Comparison of ENCODE assay signal across 14 mouse cellular contexts in the genomic region with DNA sequence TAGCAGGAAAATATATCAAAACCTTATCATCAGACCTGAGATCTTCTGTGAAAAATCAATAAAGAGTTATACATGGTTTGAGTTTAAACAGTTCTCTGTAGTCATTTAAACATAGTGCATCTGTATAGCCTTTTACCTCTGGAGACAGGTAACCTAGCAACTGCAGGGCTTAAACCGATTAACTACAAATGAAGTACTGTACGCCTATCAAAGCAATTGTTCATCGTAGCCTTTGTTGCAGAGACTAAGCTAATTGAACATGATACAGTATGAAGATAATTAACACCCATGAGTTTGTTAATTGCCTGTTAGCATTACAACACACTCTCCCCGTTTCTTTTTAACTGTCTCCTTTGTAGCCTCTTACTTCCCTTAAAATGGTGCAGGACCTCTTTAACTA.
A peak's percentile ranks its signal among the peaks of the same experiment; 100 is the strongest.
DNase-seq lines count a peak whose midpoint lies in the region; ATAC-seq and TF ChIP-seq lines count a peak whose summit lies in the region.
"Had no signal": no experiment of that assay in that cellular context is flagged by ENCODE, and none has a peak within 500 bp of the region (broad histone marks: within the 10 kb centered on the region; RNA-seq: fewer than 3 reads in every experiment).

No protein-coding gene starts in this region.

- H3K27me3 ChIP-seq in embryonic facial prominence, embryonic 15.5 days, result no peaks in the 10 kb centered on the region
- no peaks in the 10 kb centered on the region for H3K27me3 ChIP-seq in hindbrain, embryonic 15.5 days
- H3K27me3 ChIP-seq in midbrain, embryonic 13.5 days, result peaks cover 17% of the 10 kb centered on the region; the same call in 1 of the 2 replicates
- H3K27me3 ChIP-seq: CH12.LX had no signal

- DNase-seq in brain, embryonic 14.5 days (ENCODE audit: low read depth), result peak; percentile 92
- no peak for DNase-seq in adipocyte (ENCODE audit: low spot score)
- no peak for DNase-seq in lung, postnatal 10 days
- DNase-seq in layer of hippocampus, adult 9-11 months, result no peak
- no peak for DNase-seq in right cerebral cortex, postnatal 10 days (ENCODE audit: low spot score in 2 of 2)
- DNase-seq: cerebellum, adult 8-10 months; lung, adult 2 months; thymus, adult 2 months had no signal

- no peak for TF ChIP-seq POLR2A in brain, embryonic 14.5 days (IDR thresholded peaks at IDR 0.05; ENCODE audit: borderline replicate concordance, extremely low read depth, insufficient read depth, insufficient read length, poor library complexity, severe bottlenecking)

- TF ChIP-seq CTCF in brain, embryonic 14.5 days (IDR thresholded peaks at IDR 0.05; ENCODE audit: borderline replicate concordance, extremely low read depth, insufficient read depth, insufficient read length), result no peak

- no peaks in the 10 kb centered on the region for H3K36me3 ChIP-seq in embryonic facial prominence, embryonic 15.5 days
- no peaks in the 10 kb centered on the region for H3K36me3 ChIP-seq in hindbrain, embryonic 15.5 days
- no peaks in the 10 kb centered on the region for H3K36me3 ChIP-seq in midbrain, embryonic 13.5 days

- no peak overlapping the region for H3K4me3 ChIP-seq in embryonic facial prominence, embryonic 15.5 days (replicated peaks)
- H3K4me3 ChIP-seq in hindbrain, embryonic 15.5 days, result no peak overlapping the region
- no peak overlapping the region for H3K4me3 ChIP-seq in midbrain, embryonic 13.5 days (replicated peaks)

- H3K9ac ChIP-seq in embryonic facial prominence, embryonic 15.5 days, result no peak overlapping the region
- no peak overlapping the region for H3K9ac ChIP-seq in hindbrain, embryonic 15.5 days
- no peak overlapping the region for H3K9ac ChIP-seq in midbrain, embryonic 13.5 days (replicated peaks)

- no peak for ATAC-seq in embryonic facial prominence, embryonic 15.5 days (ENCODE audit: insufficient number of reproducible peaks, low FRiP score, low TSS enrichment, low read depth)
- peak; percentile 75; the same call in 1 of the 2 replicates for ATAC-seq in hindbrain, embryonic 15.5 days (ENCODE audit: low FRiP score, low read depth)
- peak; percentile 75 for ATAC-seq in midbrain, embryonic 13.5 days
- ATAC-seq: Patski had no signal

- no peaks in the 10 kb centered on the region for H3K9me3 ChIP-seq in embryonic facial prominence, embryonic 15.5 days (replicated peaks)
- no peaks in the 10 kb centered on the region for H3K9me3 ChIP-seq in hindbrain, embryonic 15.5 days
- no peaks in the 10 kb centered on the region for H3K9me3 ChIP-seq in midbrain, embryonic 13.5 days

- H3K27ac ChIP-seq in embryonic facial prominence, embryonic 15.5 days (replicated peaks), result 0 out of 2 replicates have a peak overlapping the region, but pooled peaks have one; percentile 22
- peak overlapping the region; percentile 62 for H3K27ac ChIP-seq in hindbrain, embryonic 15.5 days (replicated peaks)
- H3K27ac ChIP-seq in midbrain, embryonic 13.5 days, result peak overlapping the region; percentile 58

- WGBS in embryonic facial prominence, embryonic 15.5 days, result 35% methylated on average over 4 of the region's 4 CpGs
- WGBS in hindbrain, embryonic 15.5 days, result 19% methylated on average over 4 of the region's 4 CpGs
- 16% methylated on average over 4 of the region's 4 CpGs for WGBS in midbrain, embryonic 13.5 days

- peak overlapping the region; percentile 25 for H3K4me2 ChIP-seq in embryonic facial prominence, embryonic 15.5 days (replicated peaks)
- peak overlapping the region; percentile 41 for H3K4me2 ChIP-seq in hindbrain, embryonic 15.5 days
- H3K4me2 ChIP-seq in midbrain, embryonic 13.5 days (replicated peaks), result peak overlapping the region; percentile 21; the same call in 1 of the 2 replicates
- H3K4me2 ChIP-seq: heart, embryonic 11.5 days had no signal

- H3K4me1 ChIP-seq in embryonic facial prominence, embryonic 15.5 days, result no peaks in the 10 kb centered on the region
- peaks cover 26% of the 10 kb centered on the region for H3K4me1 ChIP-seq in hindbrain, embryonic 15.5 days (replicated peaks)
- H3K4me1 ChIP-seq in midbrain, embryonic 13.5 days (replicated peaks), result peaks cover 35% of the 10 kb centered on the region
